Mouse (Mus musculus): Measurements from ENCODE around the gene Pcx. TPM values are rescaled to one million over a fixed set of nuclear protein-coding genes. Genes with fewer than 3 reads are reported as not detected.

Gene Pcx
- polyA plus RNA-seq, 1 experiment from 2014 or later = 16.6 TPM

GRCm38 (mm10) chr19:4605654-4606053, 95.4 kb downstream of the Pcx start:
- H3K36me3 ChIP-seq (ENCODE audit: control insufficient read depth, insufficient read depth, low read length) = no peaks in the 10 kb centered on the region
- peaks cover 24% of the 10 kb centered on the region for H3K4me1 ChIP-seq (ENCODE audit: control insufficient read depth, insufficient read depth, low read length)
- no peak overlapping the region for H3K27ac ChIP-seq (ENCODE audit: low read length)
- no peaks in the 10 kb centered on the region for H3K9me3 ChIP-seq (ENCODE audit: control insufficient read depth, low read length)
- ATAC-seq = no peak
- no peaks in the 10 kb centered on the region for H3K27me3 ChIP-seq (replicated peaks; ENCODE audit: control insufficient read depth, insufficient read depth, low read length)
- H3K4me3 ChIP-seq (ENCODE audit: low read length) = no peak overlapping the region
- no peak overlapping the region for H3K4me2 ChIP-seq (ENCODE audit: low read depth, low read length)
- 66% methylated on average over 4 of the region's 4 CpGs for WGBS
- no peak overlapping the region for H3K9ac ChIP-seq (ENCODE audit: low read depth, low read length)

GRCm38 (mm10) chr19:4607406-4607805, 97.1 kb downstream of the Pcx start:
- no peak overlapping the region for H3K4me3 ChIP-seq (ENCODE audit: low read length)
- no peak for ATAC-seq
- no peaks in the 10 kb centered on the region for H3K9me3 ChIP-seq (ENCODE audit: control insufficient read depth, low read length)
- H3K4me1 ChIP-seq (ENCODE audit: control insufficient read depth, insufficient read depth, low read length) = peaks cover 25% of the 10 kb centered on the region
- H3K27ac ChIP-seq (ENCODE audit: low read length) = no peak overlapping the region
- H3K36me3 ChIP-seq (ENCODE audit: control insufficient read depth, insufficient read depth, low read length) = peaks cover 9% of the 10 kb centered on the region
- no peaks in the 10 kb centered on the region for H3K27me3 ChIP-seq (replicated peaks; ENCODE audit: control insufficient read depth, insufficient read depth, low read length)
- no peak overlapping the region for H3K9ac ChIP-seq (ENCODE audit: low read depth, low read length)
- WGBS = 91% methylated on average over 12 of the region's 12 CpGs
- H3K4me2 ChIP-seq (ENCODE audit: low read depth, low read length) = no peak overlapping the region

GRCm38 (mm10) chr19:4608511-4608910, 98.2 kb downstream of the Pcx start:
- H3K9ac ChIP-seq (ENCODE audit: low read depth, low read length) = no peak overlapping the region
- H3K9me3 ChIP-seq (ENCODE audit: control insufficient read depth, low read length) = no peaks in the 10 kb centered on the region
- H3K27ac ChIP-seq (ENCODE audit: low read length) = no peak overlapping the region
- H3K36me3 ChIP-seq (ENCODE audit: control insufficient read depth, insufficient read depth, low read length) = peaks cover 15% of the 10 kb centered on the region
- H3K4me3 ChIP-seq (ENCODE audit: low read length) = no peak overlapping the region
- no peak for ATAC-seq
- H3K27me3 ChIP-seq (replicated peaks; ENCODE audit: control insufficient read depth, insufficient read depth, low read length) = no peaks in the 10 kb centered on the region
- 82% methylated on average over 4 of the region's 4 CpGs for WGBS
- peaks cover 33% of the 10 kb centered on the region for H3K4me1 ChIP-seq (ENCODE audit: control insufficient read depth, insufficient read depth, low read length)
- H3K4me2 ChIP-seq (ENCODE audit: low read depth, low read length) = no peak overlapping the region

DNA sequence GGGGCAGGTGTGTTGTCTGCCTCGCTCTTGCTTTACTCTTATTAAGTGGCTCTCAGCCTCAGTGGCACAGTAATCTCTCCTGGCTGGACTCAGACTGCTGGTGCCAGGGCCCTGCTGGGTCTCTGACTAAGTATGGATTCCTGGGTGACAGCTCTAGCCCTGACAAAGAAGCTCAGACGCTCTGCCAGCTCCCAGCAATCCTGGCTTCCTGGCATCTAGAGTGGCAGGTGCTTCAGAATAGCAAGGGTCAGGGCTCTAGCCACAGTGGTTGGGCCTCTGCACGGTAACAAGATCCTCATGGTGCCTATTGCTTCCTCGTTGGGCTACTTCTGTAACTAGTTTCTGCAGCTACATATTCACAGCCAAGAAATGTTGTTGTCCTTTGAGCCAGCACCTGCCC, 99.8 kb downstream of the Pcx start:
- no peak overlapping the region for H3K9ac ChIP-seq (ENCODE audit: low read depth, low read length)
- WGBS = 62% methylated on average over 4 of the region's 4 CpGs
- ATAC-seq = no peak

DNA sequence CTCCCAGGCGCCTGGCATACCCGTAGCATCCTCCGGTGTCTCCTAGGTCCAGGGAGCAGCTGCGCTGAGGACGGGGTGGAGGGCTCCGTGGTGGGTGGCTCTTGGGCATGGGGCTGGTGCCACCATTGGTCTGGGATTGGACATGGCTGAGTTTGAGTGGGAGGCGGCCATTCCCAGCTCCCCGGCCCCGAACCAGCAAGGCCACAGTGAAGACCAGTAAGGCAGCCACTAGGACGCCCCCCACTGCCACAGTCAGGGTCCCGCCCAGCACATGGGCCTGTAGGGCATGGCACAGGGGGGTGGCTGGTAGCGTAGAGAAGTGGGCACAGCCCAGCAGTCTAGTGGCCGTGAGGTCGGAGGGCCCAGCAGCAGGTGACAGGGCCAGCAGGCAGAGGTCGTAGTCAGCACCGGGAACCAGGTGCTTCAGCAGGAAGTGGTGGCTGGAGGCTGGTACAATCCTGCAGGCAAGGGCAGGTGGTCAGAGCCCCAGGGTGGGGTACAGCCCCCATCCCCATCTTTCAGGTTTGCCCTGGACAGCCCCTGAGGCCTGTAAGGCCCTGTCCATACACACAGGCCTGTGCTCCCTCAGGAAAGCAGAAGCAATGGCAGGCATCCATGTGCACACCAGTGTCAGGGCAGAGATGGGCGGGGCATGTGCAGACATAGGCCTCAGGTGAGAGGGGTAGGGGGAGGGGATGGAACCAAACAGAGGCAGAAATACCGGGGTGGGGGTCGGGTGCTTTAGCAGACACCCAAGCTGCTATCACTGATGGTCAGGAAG, 102.1 kb downstream of the Pcx start:
- Histone ChIP-seq H3K27ac (ENCODE audit: low read length) (no peak overlapping the region), H3K4me2 (ENCODE audit: low read depth, low read length) (no peak overlapping the region), H3K4me1 (ENCODE audit: control insufficient read depth, insufficient read depth, low read length) (peaks cover 31% of the 10 kb centered on the region), H3K36me3 (ENCODE audit: control insufficient read depth, insufficient read depth, low read length) (peaks cover 16% of the 10 kb centered on the region), H3K9ac (ENCODE audit: low read depth, low read length) (0 out of 2 replicates have a peak overlapping the region, but pooled peaks have one; percentile 31), H3K9me3 (ENCODE audit: control insufficient read depth, low read length) (no peaks in the 10 kb centered on the region), H3K27me3 (replicated peaks; ENCODE audit: control insufficient read depth, insufficient read depth, low read length) (no peaks in the 10 kb centered on the region), H3K4me3 (ENCODE audit: low read length) (no peak overlapping the region)
- no peak for ATAC-seq
- WGBS = 89% methylated on average over 19 of the region's 19 CpGs

More for the DNA sequence above, 99.8 kb downstream of the Pcx start:
- no peaks in the 10 kb centered on the region for H3K27me3 ChIP-seq (replicated peaks; ENCODE audit: control insufficient read depth, insufficient read depth, low read length)
- H3K27ac ChIP-seq (ENCODE audit: low read length) = no peak overlapping the region
- H3K4me3 ChIP-seq (ENCODE audit: low read length) = no peak overlapping the region
- peaks cover 27% of the 10 kb centered on the region for H3K4me1 ChIP-seq (ENCODE audit: control insufficient read depth, insufficient read depth, low read length)
- H3K4me2 ChIP-seq (ENCODE audit: low read depth, low read length) = no peak overlapping the region
- H3K9me3 ChIP-seq (ENCODE audit: control insufficient read depth, low read length) = no peaks in the 10 kb centered on the region
- peaks cover 16% of the 10 kb centered on the region for H3K36me3 ChIP-seq (ENCODE audit: control insufficient read depth, insufficient read depth, low read length)

GRCm38 (mm10) chr19:4613464-4614304, 103.4 kb downstream of the Pcx start:
- H3K4me2 ChIP-seq (ENCODE audit: low read depth, low read length) = peak overlapping the region; percentile 82; the same call in 1 of the 2 replicates
- WGBS = 89% methylated on average over 33 of the region's 33 CpGs
- peak overlapping the region; percentile 92 for H3K9ac ChIP-seq (ENCODE audit: low read depth, low read length)
- ATAC-seq = no peak
- peaks cover 16% of the 10 kb centered on the region for H3K36me3 ChIP-seq (ENCODE audit: control insufficient read depth, insufficient read depth, low read length)
- H3K4me1 ChIP-seq (ENCODE audit: control insufficient read depth, insufficient read depth, low read length) = peaks cover 31% of the 10 kb centered on the region
- no peaks in the 10 kb centered on the region for H3K9me3 ChIP-seq (ENCODE audit: control insufficient read depth, low read length)
- H3K4me3 ChIP-seq (ENCODE audit: low read length) = peak overlapping the region; percentile 94
- H3K27me3 ChIP-seq (replicated peaks; ENCODE audit: control insufficient read depth, insufficient read depth, low read length) = no peaks in the 10 kb centered on the region
- H3K27ac ChIP-seq (ENCODE audit: low read length) = no peak overlapping the region; the same call in 1 of the 2 replicates

GRCm38 (mm10) chr19:4614305-4615150, 104.3 kb downstream of the Pcx start:
- Histone ChIP-seq H3K4me1 (ENCODE audit: control insufficient read depth, insufficient read depth, low read length) (peaks cover 29% of the 10 kb centered on the region), H3K9ac (ENCODE audit: low read depth, low read length) (peak overlapping the region; percentile 92), H3K27me3 (replicated peaks; ENCODE audit: control insufficient read depth, insufficient read depth, low read length) (no peaks in the 10 kb centered on the region), H3K27ac (ENCODE audit: low read length) (peak overlapping the region; percentile 88), H3K9me3 (ENCODE audit: control insufficient read depth, low read length) (no peaks in the 10 kb centered on the region), H3K4me3 (ENCODE audit: low read length) (peak overlapping the region; percentile 94), H3K36me3 (ENCODE audit: control insufficient read depth, insufficient read depth, low read length) (peaks cover 16% of the 10 kb centered on the region), H3K4me2 (ENCODE audit: low read depth, low read length) (peak overlapping the region; percentile 82)
- whole genome bisulfite sequencing = 16% methylated on average over 47 of the region's 49 CpGs
- peak; percentile 31 for ATAC-seq

GRCm38 (mm10) chr19:4615151-4616093, 105.2 kb downstream of the Pcx start, which contains the start of gene Lrfn4:
Gene Lrfn4, minus strand, starts transcription at chr19:4615667.
- Histone ChIP-seq H3K27ac (ENCODE audit: low read length) (peak within 1 kb of the TSS; percentile 88), H3K36me3 (ENCODE audit: control insufficient read depth, insufficient read depth, low read length) (peaks cover 16% of the 10 kb centered on the region), H3K4me2 (ENCODE audit: low read depth, low read length) (peak within 1 kb of the TSS; percentile 82), H3K27me3 (replicated peaks; ENCODE audit: control insufficient read depth, insufficient read depth, low read length) (no peaks in the 10 kb centered on the region), H3K4me3 (ENCODE audit: low read length) (peak within 1 kb of the TSS; percentile 94), H3K9ac (ENCODE audit: low read depth, low read length) (peak within 1 kb of the TSS; percentile 92), H3K9me3 (ENCODE audit: control insufficient read depth, low read length) (no peaks in the 10 kb centered on the region), H3K4me1 (ENCODE audit: control insufficient read depth, insufficient read depth, low read length) (peaks cover 26% of the 10 kb centered on the region)
- ATAC-seq = peak; percentile 94
- 0% methylated on average over 78 of the region's 87 CpGs for WGBS
